20 mouse cellular contexts compared by ENCODE assay signal in genomic region chr12:79726959-79727358, GRCm38 (mm10).
A peak's percentile ranks its signal among the peaks of the same experiment; 100 is the strongest.
DNase-seq lines count a peak whose midpoint lies in the region; ATAC-seq and TF ChIP-seq lines count a peak whose summit lies in the region.
"Had no signal": no experiment of that assay in that cellular context is flagged by ENCODE, and none has a peak within 500 bp of the region (broad histone marks: within the 10 kb centered on the region; RNA-seq: fewer than 3 reads in every experiment).

No protein-coding gene starts in this region.

- no peak overlapping the region for H3K4me2 ChIP-seq in kidney, embryonic 15.5 days
- no peak overlapping the region for H3K4me2 ChIP-seq in liver, postnatal 0 days (ENCODE audit: low read depth, low read length)
- H3K4me2 ChIP-seq in liver, embryonic 11.5 days, result no peak overlapping the region
- no peak overlapping the region for H3K4me2 ChIP-seq in midbrain, embryonic 14.5 days (ENCODE audit: low read length)
- H3K4me2 ChIP-seq: embryonic facial prominence, embryonic 13.5 days; forebrain, embryonic 12.5 days; heart, embryonic 15.5 days; hindbrain, embryonic 14.5 days had no signal

- peaks cover 3% of the 10 kb centered on the region; the same call in 1 of the 2 replicates for H3K4me1 ChIP-seq in kidney, embryonic 15.5 days
- no peaks in the 10 kb centered on the region for H3K4me1 ChIP-seq in liver, postnatal 0 days (ENCODE audit: insufficient read depth)
- H3K4me1 ChIP-seq in liver, embryonic 11.5 days (replicated peaks; ENCODE audit: control insufficient read depth, insufficient read depth, low read length), result no peaks in the 10 kb centered on the region; the same call in 1 of the 2 replicates
- H3K4me1 ChIP-seq in midbrain, embryonic 10.5 days, result peaks cover 34% of the 10 kb centered on the region
- no peaks in the 10 kb centered on the region for H3K4me1 ChIP-seq in midbrain, embryonic 14.5 days (ENCODE audit: control insufficient read depth, insufficient read depth, low read length)
- H3K4me1 ChIP-seq: heart, embryonic 10.5 days had no signal

- TF ChIP-seq CTCF in liver, postnatal 0 days (IDR thresholded peaks at IDR 0.05; ENCODE audit: low read depth), result no peak

- no peak for DNase-seq in kidney, adult 11 months
- no peak for DNase-seq in liver, postnatal 0 days
- no peak for DNase-seq in liver, embryonic 11.5 days (ENCODE audit: low spot score)
- no peak for DNase-seq in midbrain, embryonic 10.5 days (ENCODE audit: low spot score)
- DNase-seq in midbrain, embryonic 14.5 days, result no peak
- DNase-seq: adrenal gland, adult 2 months; adrenal gland, postnatal 25 days; cerebellum, adult 18-20 months; cerebellum, adult 9-11 months; cerebellum, postnatal 36 days; gastrocnemius, postnatal 14 days; heart, postnatal 14 days had no signal

- peak; percentile 46; the same call in 1 of the 2 replicates for TF ChIP-seq EP300 in liver, postnatal 0 days (IDR thresholded peaks at IDR 0.05; ENCODE audit: low read depth)

- peaks cover 13% of the 10 kb centered on the region; the same call in 1 of the 2 replicates for H3K9me3 ChIP-seq in kidney, embryonic 15.5 days (replicated peaks)
- H3K9me3 ChIP-seq in liver, postnatal 0 days (ENCODE audit: low read length), result peaks cover 8% of the 10 kb centered on the region
- peaks cover 10% of the 10 kb centered on the region for H3K9me3 ChIP-seq in liver, embryonic 11.5 days (ENCODE audit: control insufficient read depth, low read length)
- peaks cover 21% of the 10 kb centered on the region for H3K9me3 ChIP-seq in midbrain, embryonic 10.5 days (replicated peaks)
- H3K9me3 ChIP-seq in midbrain, embryonic 14.5 days (ENCODE audit: control insufficient read depth, low read length), result peaks cover 15% of the 10 kb centered on the region

- H3K36me3 ChIP-seq in kidney, embryonic 15.5 days, result 0 out of 2 replicates have a peak, but pooled peaks cover 3% of the 10 kb centered on the region
- H3K36me3 ChIP-seq in liver, postnatal 0 days (replicated peaks; ENCODE audit: insufficient read depth, low read length), result no peaks in the 10 kb centered on the region; the same call in 1 of the 2 replicates
- no peaks in the 10 kb centered on the region for H3K36me3 ChIP-seq in liver, embryonic 11.5 days (ENCODE audit: control insufficient read depth, insufficient read depth, low read length)
- H3K36me3 ChIP-seq in midbrain, embryonic 10.5 days, result peaks cover 22% of the 10 kb centered on the region
- no peaks in the 10 kb centered on the region for H3K36me3 ChIP-seq in midbrain, embryonic 14.5 days (ENCODE audit: control insufficient read depth, insufficient read depth, low read length)
- H3K36me3 ChIP-seq: embryonic facial prominence, embryonic 13.5 days; forebrain, embryonic 12.5 days; heart, embryonic 15.5 days had no signal

- no peaks in the 10 kb centered on the region for H3K27me3 ChIP-seq in kidney, embryonic 15.5 days
- no peaks in the 10 kb centered on the region for H3K27me3 ChIP-seq in liver, postnatal 0 days (ENCODE audit: insufficient read depth, low read length)
- no peaks in the 10 kb centered on the region for H3K27me3 ChIP-seq in liver, embryonic 11.5 days (replicated peaks; ENCODE audit: control insufficient read depth, insufficient read depth, low read length)
- H3K27me3 ChIP-seq in midbrain, embryonic 10.5 days (ENCODE audit: low read depth, poor library complexity, severe bottlenecking), result no peaks in the 10 kb centered on the region
- no peaks in the 10 kb centered on the region for H3K27me3 ChIP-seq in midbrain, embryonic 14.5 days (ENCODE audit: control insufficient read depth, insufficient read depth, low read length)
- H3K27me3 ChIP-seq: embryonic facial prominence, embryonic 13.5 days; forebrain, embryonic 12.5 days; heart, embryonic 15.5 days had no signal

- no peak for ATAC-seq in kidney, embryonic 15.5 days (replicated peaks; ENCODE audit: low FRiP score)
- ATAC-seq in liver, postnatal 0 days, result no peak
- no peak for ATAC-seq in liver, embryonic 11.5 days (replicated peaks; ENCODE audit: low FRiP score)
- ATAC-seq in midbrain, embryonic 14.5 days (ENCODE audit: low FRiP score, low TSS enrichment), result no peak
- ATAC-seq: forebrain, embryonic 16.5 days had no signal

- H3K4me3 ChIP-seq in kidney, embryonic 15.5 days (replicated peaks), result no peak overlapping the region
- H3K4me3 ChIP-seq in liver, postnatal 0 days (ENCODE audit: low read depth, low read length), result no peak overlapping the region
- no peak overlapping the region for H3K4me3 ChIP-seq in liver, embryonic 11.5 days (ENCODE audit: low read depth, low read length)
- no peak overlapping the region for H3K4me3 ChIP-seq in midbrain, embryonic 10.5 days
- H3K4me3 ChIP-seq in midbrain, embryonic 14.5 days (replicated peaks; ENCODE audit: low read depth, low read length), result no peak overlapping the region
- H3K4me3 ChIP-seq: embryonic facial prominence, embryonic 13.5 days; forebrain, embryonic 12.5 days; heart, embryonic 10.5 days; heart, embryonic 15.5 days; hindbrain, embryonic 10.5 days had no signal

- peak overlapping the region; percentile 51; the same call in 1 of the 2 replicates for H3K27ac ChIP-seq in kidney, embryonic 15.5 days
- no peak overlapping the region for H3K27ac ChIP-seq in liver, postnatal 0 days (ENCODE audit: low read depth)
- H3K27ac ChIP-seq in liver, embryonic 11.5 days (ENCODE audit: low read depth, low read length), result no peak overlapping the region
- H3K27ac ChIP-seq in midbrain, embryonic 10.5 days (replicated peaks), result peak overlapping the region; percentile 38; the same call in 1 of the 2 replicates
- no peak overlapping the region for H3K27ac ChIP-seq in midbrain, embryonic 14.5 days (replicated peaks; ENCODE audit: low read depth, low read length)
- H3K27ac ChIP-seq: embryonic facial prominence, embryonic 13.5 days; forebrain, embryonic 12.5 days; heart, embryonic 10.5 days; heart, embryonic 15.5 days; hindbrain, embryonic 14.5 days had no signal

- H3K9ac ChIP-seq in kidney, embryonic 15.5 days, result no peak overlapping the region
- no peak overlapping the region for H3K9ac ChIP-seq in liver, postnatal 0 days (replicated peaks)
- no peak overlapping the region for H3K9ac ChIP-seq in liver, embryonic 11.5 days (ENCODE audit: low read depth, low read length)
- no peak overlapping the region for H3K9ac ChIP-seq in midbrain, embryonic 14.5 days (replicated peaks; ENCODE audit: low read length)
- H3K9ac ChIP-seq: embryonic facial prominence, embryonic 13.5 days; forebrain, embryonic 12.5 days; heart, embryonic 15.5 days; hindbrain, embryonic 14.5 days had no signal

Comparison
In these comparisons a context has a peak if more than half of its experiments do, and no peak if none do; other contexts are left out.
1. H3K27ac ChIP-seq: peak in kidney, embryonic 15.5 days (single experiment) and midbrain, embryonic 10.5 days (single experiment); none in liver, postnatal 0 days (single experiment), liver, embryonic 11.5 days (single experiment) and midbrain, embryonic 14.5 days (single experiment).